Mouse (Mus musculus) adrenal gland, adult 8-10 months (tissue): Measurements from ENCODE around the gene Evi2b. TPM values are rescaled to one million over a fixed set of nuclear protein-coding genes. Genes with fewer than 3 reads are reported as not detected.

Experiments used
- DNase-seq: peaks from one replicate; pipeline ENCODE4 v3.0.0; 2022
- total RNA-seq, 4 experiments: library from RNA; stranded (reverse); gene quantifications; 2 replicates each; pipeline ENCODE4 v1.2.4; 2022

The Evi2b gene
- 1 to 10 TPM in 3 of 4 experiments, under 1 TPM in 1; 0.94 to 5.3 (median 3.7) TPM for total RNA-seq

- no peak for DNase-seq
These were observed at the start of gene Evi2b for GRCm38 (mm10) chr11:79523560-79524309. Evi2b (minus strand) TSS chr11:79523762.

- no peak for DNase-seq
These were observed 46.8 kb upstream of the Evi2b start for GRCm38 (mm10) chr11:79570319-79570718.

GRCm38 (mm10) chr11:79568197-79568911, 44.8 kb upstream of the Evi2b start:
- no peak for DNase-seq

GRCm38 (mm10) chr11:79566947-79567346, 43.4 kb upstream of the Evi2b start:
- DNase-seq, result no peak

GRCm38 (mm10) chr11:79563493-79563892, 39.9 kb upstream of the Evi2b start:
- no peak for DNase-seq

- no peak for DNase-seq
These were observed 37.0 kb upstream of the Evi2b start for GRCm38 (mm10) chr11:79560536-79560935.

GRCm38 (mm10) chr11:79552622-79553021, 29.1 kb upstream of the Evi2b start:
- peak; percentile 15 for DNase-seq

- no peak for DNase-seq
These were observed 12.7 kb upstream of the Evi2b start for GRCm38 (mm10) chr11:79536293-79536692.

- DNase-seq, result no peak
These were observed 12.0 kb upstream of the Evi2b start for GRCm38 (mm10) chr11:79535554-79535953.

- DNase-seq, result no peak
These were observed 10.6 kb upstream of the Evi2b start for GRCm38 (mm10) chr11:79533950-79534690.

- no peak for DNase-seq
These were observed 9.7 kb upstream of the Evi2b start for GRCm38 (mm10) chr11:79533311-79533710.

- no peak for DNase-seq
These were observed 7.9 kb upstream of the Evi2b start for GRCm38 (mm10) chr11:79531485-79531884.

GRCm38 (mm10) chr11:79530774-79531173, 7.2 kb upstream of the Evi2b start:
- no peak for DNase-seq

GRCm38 (mm10) chr11:79530333-79530761, 6.8 kb upstream of the Evi2b start, which contains the start of the genes Evi2 and Evi2a:
Evi2 (minus strand) TSS chr11:79530589.
Evi2a (minus strand) TSS chr11:79530609.
- DNase-seq, result no peak

GRCm38 (mm10) chr11:79529736-79530135, 6.2 kb upstream of the Evi2b start:
- DNase-seq, result no peak

GRCm38 (mm10) chr11:79529226-79529625, 5.7 kb upstream of the Evi2b start:
- no peak for DNase-seq

GRCm38 (mm10) chr11:79528601-79529000, 5.0 kb upstream of the Evi2b start:
- DNase-seq, result no peak

GRCm38 (mm10) chr11:79527739-79528384, 4.3 kb upstream of the Evi2b start:
- no peak for DNase-seq

- DNase-seq, result no peak
These were observed 3.6 kb upstream of the Evi2b start for GRCm38 (mm10) chr11:79527015-79527738.

GRCm38 (mm10) chr11:79526549-79526948, 3.0 kb upstream of the Evi2b start:
- DNase-seq, result no peak

- DNase-seq, result no peak
These were observed 681 bp upstream of the Evi2b start for GRCm38 (mm10) chr11:79524310-79524575.

- no peak for DNase-seq
These were observed 618 bp downstream of the Evi2b start for GRCm38 (mm10) chr11:79522944-79523343.
